Mouse (Mus musculus) megakaryocyte, embryonic 14.5 days (primary cell): ENCODE measurements around the gene Rhox4b.
"Not testable (repeated sequence)": the region's sequence is repeated elsewhere in the genome, so short reads cannot be mapped to it uniquely, and the experiment has no call there.

Experiments used
- FLI1 ChIP-seq: IDR thresholded peaks from 2 replicates; pipeline ENCODE4 v1.6.1; 2012; ENCODE audit warnings: low read length, inconsistent platforms, mixed read lengths
- GATA1 ChIP-seq: IDR thresholded peaks from 3 replicates; pipeline ENCODE4 v1.6.1; 2012; ENCODE audit warnings: mixed read lengths, low read length, inconsistent platforms, borderline replicate concordance

- TF ChIP-seq GATA1, FLI1: not testable (repeated sequence)
Measured at GRCm38 (mm10) chrX:37432194-37432593, at the start of gene Rhox4b.
